9 mouse cellular contexts compared by ENCODE assay signal in genomic region chrX:12840160-12841020, GRCm38 (mm10).
A peak's percentile ranks its signal among the peaks of the same experiment; 100 is the strongest.
DNase-seq lines count a peak whose midpoint lies in the region; ATAC-seq and TF ChIP-seq lines count a peak whose summit lies in the region.
"Had no signal": no experiment of that assay in that cellular context is flagged by ENCODE, and none has a peak within 500 bp of the region (broad histone marks: within the 10 kb centered on the region; RNA-seq: fewer than 3 reads in every experiment).

No protein-coding gene starts in this region.

- peaks cover 0 to 9% of the 10 kb centered on the region in 2 experiments; a peak in 2 of 4 replicates for H3K36me3 ChIP-seq in MEL (ENCODE audit: control insufficient read depth in 1 of 2, insufficient read depth in 2 of 2, low read length in 2 of 2)
- H3K36me3 ChIP-seq in liver, embryonic 16.5 days (ENCODE audit: control insufficient read depth, insufficient read depth) = no peaks in the 10 kb centered on the region
- no peaks in the 10 kb centered on the region for H3K36me3 ChIP-seq in neural tube, embryonic 14.5 days (ENCODE audit: control insufficient read depth, insufficient read depth, low read length)

- H3K4me3 ChIP-seq in MEL (ENCODE audit: control insufficient read depth in 1 of 2, insufficient read depth in 1 of 2, low read depth in 2 of 2, low read length in 2 of 2) = peak overlapping the region; percentile 8 to 63
- H3K4me3 ChIP-seq in cerebellum, adult 2 months (replicated peaks; ENCODE audit: insufficient read depth, low read depth, low read length) = peak overlapping the region; percentile 71
- H3K4me3 ChIP-seq in liver, embryonic 16.5 days (ENCODE audit: low read depth, low read length) = peak overlapping the region; percentile 36
- peak overlapping the region; percentile 13; the same call in 1 of the 2 replicates for H3K4me3 ChIP-seq in neural tube, embryonic 14.5 days (ENCODE audit: low read depth, low read length)
- H3K4me3 ChIP-seq: erythroblast, embryonic 14.5 days had no signal

- TF ChIP-seq EP300 in MEL (IDR thresholded peaks at IDR 0.05; ENCODE audit: low read depth in 1 of 2, low read length in 2 of 2) = peak in 1 of 2 experiments; percentile 19; a peak in 2 of 4 replicates

- no peak for TF ChIP-seq CTCF in MEL (IDR thresholded peaks at IDR 0.05 in 2 of 3, conservative IDR thresholded peaks at IDR 0.05 in 1 of 3; ENCODE audit: control insufficient read depth in 1 of 3, insufficient read depth in 1 of 3, low read depth in 2 of 3, low read length in 3 of 3, poor library complexity in 1 of 3, severe bottlenecking in 1 of 3)
- TF ChIP-seq CTCF in cerebellum, adult 2 months (IDR thresholded peaks at IDR 0.05; ENCODE audit: borderline replicate concordance, insufficient read depth, low read depth, low read length) = no peak

- no peaks in the 10 kb centered on the region for H3K9me3 ChIP-seq in MEL (replicated peaks; ENCODE audit: insufficient read depth, low read length)
- no peaks in the 10 kb centered on the region for H3K9me3 ChIP-seq in liver, embryonic 16.5 days (replicated peaks; ENCODE audit: control insufficient read depth, low read length)
- no peaks in the 10 kb centered on the region for H3K9me3 ChIP-seq in neural tube, embryonic 14.5 days (ENCODE audit: control insufficient read depth, low read length)

- peaks cover 0 to 8% of the 10 kb centered on the region in 2 experiments; a peak in 2 of 4 replicates for H3K4me1 ChIP-seq in MEL (ENCODE audit: control insufficient read depth in 1 of 2, insufficient read depth in 2 of 2, low read length in 2 of 2)
- peaks cover 17% of the 10 kb centered on the region for H3K4me1 ChIP-seq in cerebellum, adult 2 months (ENCODE audit: control insufficient read depth, insufficient read depth, low read length)
- H3K4me1 ChIP-seq in liver, embryonic 16.5 days (ENCODE audit: control insufficient read depth, low read depth, low read length) = no peaks in the 10 kb centered on the region
- H3K4me1 ChIP-seq in neural tube, embryonic 14.5 days (ENCODE audit: control insufficient read depth, insufficient read depth, low read length) = no peaks in the 10 kb centered on the region

- peak; percentile 83 for DNase-seq in MEL (ENCODE audit: low read depth, low spot score)
- peak; percentile 83 to 86 for DNase-seq in cerebellum, adult 2 months
- peak; percentile 73 for DNase-seq in forelimb bud, embryonic 11.5 days (ENCODE audit: low read depth, low spot score)
- peak; percentile 80 to 85 for DNase-seq in heart, postnatal 36 days
- DNase-seq in layer of hippocampus, adult 18-20 months (ENCODE audit: low spot score in 2 of 2) = peak; percentile 81 to 82
- peak; percentile 74 for DNase-seq in testis, postnatal 14 days (ENCODE audit: low spot score)

- TF ChIP-seq POLR2A in MEL (IDR thresholded peaks at IDR 0.05; ENCODE audit: control insufficient read depth in 1 of 2, insufficient read depth in 1 of 2, low read depth in 1 of 2, low read length in 2 of 2, poor library complexity in 1 of 2) = no peak
- TF ChIP-seq POLR2A in cerebellum, adult 2 months (IDR thresholded peaks at IDR 0.05; ENCODE audit: borderline replicate concordance, insufficient read depth, low read length) = peak; percentile 38; the same call in 1 of the 2 replicates

- no peaks in the 10 kb centered on the region for H3K79me2 ChIP-seq in MEL (ENCODE audit: control insufficient read depth, insufficient read depth, low read length, poor library complexity)

- H3K27me3 ChIP-seq in MEL (ENCODE audit: control insufficient read depth in 1 of 2, insufficient read depth in 2 of 2, low read length in 2 of 2) = no peaks in the 10 kb centered on the region; a peak in 1 of 4 replicates
- no peaks in the 10 kb centered on the region for H3K27me3 ChIP-seq in cerebellum, adult 2 months (ENCODE audit: control insufficient read depth, insufficient read depth, low read length)
- no peaks in the 10 kb centered on the region for H3K27me3 ChIP-seq in liver, embryonic 16.5 days (ENCODE audit: control insufficient read depth, insufficient read depth, low read depth, low read length)
- no peaks in the 10 kb centered on the region for H3K27me3 ChIP-seq in neural tube, embryonic 14.5 days (ENCODE audit: control insufficient read depth, insufficient read depth, low read length)

- peak overlapping the region; percentile 67 for H3K4me2 ChIP-seq in liver, embryonic 16.5 days (ENCODE audit: low read depth, low read length)
- H3K4me2 ChIP-seq in neural tube, embryonic 14.5 days (ENCODE audit: low read depth, low read length) = peak overlapping the region; percentile 43

- intact Hi-C loops in heart, postnatal 36 days (cut with DNase I) = loop anchor here (5.0 kb wide), 1 partner anchor 78 kb away; the partner anchor contains the start of gene Med14

- peak; percentile 19; the same call in 1 of the 2 replicates for ATAC-seq in liver, embryonic 16.5 days (ENCODE audit: low read depth)
- ATAC-seq in neural tube, embryonic 14.5 days (ENCODE audit: low read depth) = peak; percentile 93

- H3K27ac ChIP-seq in MEL (ENCODE audit: control insufficient read depth, low read depth, low read length) = no peak overlapping the region
- H3K27ac ChIP-seq in cerebellum, adult 2 months (ENCODE audit: insufficient read depth, low read length) = peak overlapping the region; percentile 83
- no peak overlapping the region for H3K27ac ChIP-seq in liver, embryonic 16.5 days (ENCODE audit: low read length)
- peak overlapping the region; percentile 85 for H3K27ac ChIP-seq in neural tube, embryonic 14.5 days (ENCODE audit: low read depth, low read length)

- 9% methylated on average over 25 of the region's 25 CpGs for WGBS in cerebellum, adult 2 months
- WGBS in liver, embryonic 16.5 days (ENCODE audit: insufficient replicate concordance) = 21% methylated on average over 25 of the region's 25 CpGs
- WGBS in neural tube, embryonic 14.5 days = 17% methylated on average over 25 of the region's 25 CpGs

- TF ChIP-seq RAD21 in MEL (IDR thresholded peaks at IDR 0.05; ENCODE audit: low read depth, low read length) = no peak

- H3K9ac ChIP-seq in MEL (ENCODE audit: control insufficient read depth, low read depth, low read length, poor library complexity, severe bottlenecking) = peak overlapping the region; percentile 47
- no peak overlapping the region for H3K9ac ChIP-seq in liver, embryonic 16.5 days (ENCODE audit: low read depth, low read length)
- no peak overlapping the region; the same call in 1 of the 2 replicates for H3K9ac ChIP-seq in neural tube, embryonic 14.5 days (replicated peaks; ENCODE audit: low read depth, low read length)

TF ChIP-seq in MEL, 35 proteins besides CTCF, POLR2A, EP300 and RAD21 (continues in another document):
- TF ChIP-seq MYB (IDR thresholded peaks at IDR 0.05; ENCODE audit: low read depth, low read length) (no peak), E2F4 (IDR thresholded peaks at IDR 0.05; ENCODE audit: borderline replicate concordance, low read depth, low read length) (no peak), TBP (IDR thresholded peaks at IDR 0.05; ENCODE audit: low read depth, low read length) (no peak), MAX (IDR thresholded peaks at IDR 0.05; ENCODE audit: low read length) (no peak), MAZ (IDR thresholded peaks at IDR 0.05; ENCODE audit: low read depth, low read length) (peak; percentile 41; the same call in 1 of the 2 replicates), SIN3A (IDR thresholded peaks at IDR 0.05; ENCODE audit: low read length) (peak; percentile 64), ZKSCAN1 (IDR thresholded peaks at IDR 0.05; ENCODE audit: low read depth, low read length) (no peak), KAT2A (conservative IDR thresholded peaks at IDR 0.05; ENCODE audit: low read depth, low read length) (no peak), POLR2AphosphoS2 (IDR thresholded peaks at IDR 0.05; ENCODE audit: low read length) (no peak), NELFE (IDR thresholded peaks at IDR 0.05; ENCODE audit: low read depth, low read length) (0 out of 2 replicates have a peak, but pooled peaks have one; percentile 28), CHD2 (IDR thresholded peaks at IDR 0.05; ENCODE audit: low read length) (no peak), BHLHE40 (IDR thresholded peaks at IDR 0.05; ENCODE audit: borderline replicate concordance, low read depth, low read length) (no peak; the same call in 1 of the 2 replicates), MXI1 (IDR thresholded peaks at IDR 0.05; ENCODE audit: low read depth, low read length) (no peak; the same call in 1 of the 2 replicates), TAL1 (IDR thresholded peaks at IDR 0.05; ENCODE audit: low read length) (no peak), RCOR1 (IDR thresholded peaks at IDR 0.05; ENCODE audit: low read depth, low read length) (no peak), SMC3 (IDR thresholded peaks at IDR 0.05; ENCODE audit: low read depth, low read length) (no peak), ZNF384 (IDR thresholded peaks at IDR 0.05; ENCODE audit: low read depth, low read length) (no peak), ELF1 (IDR thresholded peaks at IDR 0.05; ENCODE audit: low read depth, low read length) (no peak), POLR2AphosphoS5 (IDR thresholded peaks at IDR 0.05; ENCODE audit: borderline replicate concordance, low read depth, low read length) (no peak), CHD1 (IDR thresholded peaks at IDR 0.05; ENCODE audit: low read depth, low read length) (no peak), ZC3H11A (IDR thresholded peaks at IDR 0.05; ENCODE audit: low read depth, low read length) (no peak), GATA1 (IDR thresholded peaks at IDR 0.05; ENCODE audit: low read depth, low read length) (no peak), USF2 (IDR thresholded peaks at IDR 0.05; ENCODE audit: borderline replicate concordance in 1 of 2, insufficient read depth in 1 of 2, low read depth in 1 of 2, low read length in 2 of 2) (no peak), NRF1 (IDR thresholded peaks at IDR 0.05; ENCODE audit: insufficient read depth, low read depth, low read length, poor library complexity, severe bottlenecking) (0 out of 2 replicates have a peak, but pooled peaks have one; percentile 4), JUND (IDR thresholded peaks at IDR 0.05; ENCODE audit: low read depth, low read length) (no peak), ZMIZ1 (IDR thresholded peaks at IDR 0.05; ENCODE audit: low read depth, low read length) (no peak), HCFC1 (IDR thresholded peaks at IDR 0.05; ENCODE audit: low read depth, low read length) (0 out of 2 replicates have a peak, but pooled peaks have one; percentile 23), ETS1 (IDR thresholded peaks at IDR 0.05; ENCODE audit: low read depth, low read length) (peak; percentile 68; the same call in 1 of the 2 replicates), MEF2A (IDR thresholded peaks at IDR 0.05; ENCODE audit: extremely low read depth, insufficient replicate concordance, low read depth, low read length, poor library complexity, severe bottlenecking) (no peak), UBTF (IDR thresholded peaks at IDR 0.05; ENCODE audit: borderline replicate concordance, insufficient read depth, low read depth, low read length) (no peak), GABPA (IDR thresholded peaks at IDR 0.05; ENCODE audit: low read depth, low read length) (no peak)

Comparison
In these comparisons a context has a peak if more than half of its experiments do, and no peak if none do; other contexts are left out.
1. H3K27ac ChIP-seq: peak in cerebellum, adult 2 months (single experiment) and neural tube, embryonic 14.5 days (single experiment); none in MEL (single experiment) and liver, embryonic 16.5 days (single experiment).
2. H3K4me3 ChIP-seq: peak in every context shown above with its lines; median percentile 71 in cerebellum, adult 2 months; 36 in liver, embryonic 16.5 days; 36 in MEL; 13 in neural tube, embryonic 14.5 days.
3. Peak in every context shown above with its lines, with median percentiles within 50 percentile points of each other: DNase-seq.